Mouse (Mus musculus): ENCODE data around the gene Rtn1. TPM values are rescaled to one million over a fixed set of nuclear protein-coding genes. Genes with fewer than 3 reads are reported as not detected.

The Rtn1 gene
- polyA plus RNA-seq, 1 experiment from 2014 or later = 74.5 TPM

DNA sequence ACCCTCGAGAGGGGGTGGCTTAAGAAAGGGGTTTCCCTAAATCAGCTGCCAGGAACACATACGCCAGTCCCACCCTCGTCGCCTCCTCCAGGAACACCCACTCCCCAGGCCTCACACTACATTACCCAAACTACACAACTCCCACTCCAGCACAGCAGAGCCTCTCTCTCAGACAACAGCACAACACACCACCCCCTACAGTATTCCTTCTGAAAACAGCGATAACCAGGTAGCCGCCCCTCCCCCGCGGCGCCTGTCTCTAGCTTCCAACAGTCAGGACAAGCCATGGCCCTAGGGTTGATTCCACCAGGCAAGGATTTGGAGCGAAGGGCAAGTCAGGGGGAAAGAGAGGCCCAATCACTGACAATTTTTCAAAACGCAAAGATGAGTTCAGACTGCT lies 1.7 kb downstream of the Rtn1 start:
- ATAC-seq = no peak
- no peak overlapping the region for H3K9ac ChIP-seq
- 15% methylated on average over 11 of the region's 11 CpGs for WGBS
- no peaks in the 10 kb centered on the region for H3K9me3 ChIP-seq
- H3K36me3 ChIP-seq = no peaks in the 10 kb centered on the region
- no peak overlapping the region for H3K4me3 ChIP-seq (replicated peaks)
- H3K4me2 ChIP-seq (replicated peaks) = peak overlapping the region; percentile 24; the same call in 1 of the 2 replicates
- H3K27ac ChIP-seq = no peak overlapping the region
- H3K4me1 ChIP-seq (replicated peaks) = peaks cover 12% of the 10 kb centered on the region
- peaks cover 25% of the 10 kb centered on the region for H3K27me3 ChIP-seq (replicated peaks)

DNA sequence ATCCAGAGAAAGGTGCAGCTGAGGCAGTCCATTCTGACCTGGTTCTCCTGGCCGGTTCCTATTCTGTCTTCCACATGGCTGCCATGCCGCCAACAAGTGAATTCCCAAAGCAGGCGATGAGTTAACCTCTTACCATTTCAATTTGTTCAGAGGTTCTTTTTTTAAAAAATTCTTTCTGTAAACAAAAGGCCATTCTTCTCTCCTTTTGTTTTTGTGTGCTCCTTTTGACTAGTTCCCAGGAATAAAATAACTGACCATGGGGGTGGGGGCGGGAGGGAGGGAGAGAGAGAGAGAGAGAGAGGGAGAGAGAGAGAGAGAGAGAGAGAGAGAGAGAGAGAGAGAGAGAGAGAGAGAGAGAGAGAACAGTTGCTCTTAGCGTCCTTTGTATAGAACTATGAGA lies 3.8 kb downstream of the Rtn1 start:
- Histone ChIP-seq H3K27ac (no peak overlapping the region), H3K9me3 (no peaks in the 10 kb centered on the region), H3K36me3 (no peaks in the 10 kb centered on the region), H3K27me3 (replicated peaks) (peaks cover 25% of the 10 kb centered on the region), H3K4me2 (replicated peaks) (no peak overlapping the region), H3K4me1 (replicated peaks) (peaks cover 12% of the 10 kb centered on the region), H3K9ac (no peak overlapping the region), H3K4me3 (replicated peaks) (no peak overlapping the region)
- WGBS = 74% methylated on average over 5 of the region's 5 CpGs
- no peak for ATAC-seq

DNA sequence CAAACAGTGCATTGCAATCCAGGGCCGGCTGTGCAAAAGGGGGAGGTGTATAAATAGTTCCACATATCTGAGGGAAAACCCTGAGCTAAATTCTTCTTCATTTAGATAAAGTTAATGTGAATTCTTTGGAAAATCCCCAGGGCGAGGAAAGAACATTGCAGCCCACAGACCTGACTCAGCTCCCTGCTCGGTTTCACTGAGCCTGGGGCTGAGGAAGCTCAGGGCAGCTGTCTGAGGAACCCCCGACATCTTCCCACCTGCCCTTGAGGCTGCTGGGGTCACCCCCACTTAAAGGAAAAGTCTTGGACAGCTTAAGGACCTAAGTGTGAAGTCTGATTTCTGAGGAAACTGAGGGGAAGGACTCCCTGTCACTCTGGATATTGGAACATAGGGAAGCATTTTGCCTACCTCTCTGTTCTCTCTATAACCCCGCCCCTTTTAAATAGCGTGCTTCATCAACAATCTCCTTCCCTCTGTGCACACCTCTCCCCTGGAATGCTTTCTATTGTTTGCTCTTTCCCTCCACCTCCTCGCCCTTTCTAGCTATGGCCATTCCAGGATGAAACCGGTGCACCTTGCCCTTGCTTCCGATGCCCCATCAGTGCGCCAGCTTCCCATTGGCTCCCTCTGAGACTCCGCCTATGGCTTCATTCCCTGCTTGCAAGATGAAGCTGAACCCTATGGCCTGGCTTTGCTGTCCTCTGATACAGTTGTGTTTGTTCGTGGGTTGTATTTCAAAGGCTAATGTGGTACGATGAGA lies 15.6 kb downstream of the Rtn1 start:
- Histone ChIP-seq H3K4me1 (replicated peaks) (0 out of 2 replicates have a peak, but pooled peaks cover 2% of the 10 kb centered on the region), H3K36me3 (no peaks in the 10 kb centered on the region), H3K9ac (no peak overlapping the region), H3K27me3 (replicated peaks) (no peaks in the 10 kb centered on the region), H3K9me3 (no peaks in the 10 kb centered on the region), H3K4me2 (replicated peaks) (no peak overlapping the region), H3K4me3 (replicated peaks) (no peak overlapping the region), H3K27ac (no peak overlapping the region)
- no peak for ATAC-seq
- WGBS = 52% methylated on average over 13 of the region's 13 CpGs

DNA sequence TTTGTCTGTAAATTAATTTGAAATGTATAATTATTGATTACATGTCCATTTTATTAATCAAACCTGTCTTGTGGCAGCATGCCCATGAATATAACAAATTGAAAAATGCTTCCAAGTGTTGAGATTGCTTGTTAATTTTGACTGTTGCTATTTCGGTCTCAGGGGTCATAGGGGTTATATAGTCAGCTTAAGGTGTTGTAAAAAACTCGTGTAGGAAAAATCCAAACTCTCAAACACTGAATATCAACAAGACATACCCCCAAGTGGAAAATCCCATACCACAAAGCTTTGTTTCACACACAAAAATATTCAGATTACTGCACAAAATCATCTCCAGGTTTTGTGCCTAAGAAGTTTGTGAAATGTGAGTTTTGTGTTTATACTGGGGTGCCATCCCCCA lies 18.5 kb downstream of the Rtn1 start:
- no peaks in the 10 kb centered on the region for H3K9me3 ChIP-seq
- H3K27ac ChIP-seq = no peak overlapping the region
- H3K36me3 ChIP-seq = no peaks in the 10 kb centered on the region
- no peaks in the 10 kb centered on the region for H3K27me3 ChIP-seq (replicated peaks)
- WGBS = 44% methylated on average over 2 of the region's 2 CpGs
- no peak for ATAC-seq
- no peak overlapping the region for H3K4me3 ChIP-seq (replicated peaks)
- 0 out of 2 replicates have a peak, but pooled peaks cover 2% of the 10 kb centered on the region for H3K4me1 ChIP-seq (replicated peaks)
- H3K4me2 ChIP-seq (replicated peaks) = no peak overlapping the region
- no peak overlapping the region for H3K9ac ChIP-seq

DNA sequence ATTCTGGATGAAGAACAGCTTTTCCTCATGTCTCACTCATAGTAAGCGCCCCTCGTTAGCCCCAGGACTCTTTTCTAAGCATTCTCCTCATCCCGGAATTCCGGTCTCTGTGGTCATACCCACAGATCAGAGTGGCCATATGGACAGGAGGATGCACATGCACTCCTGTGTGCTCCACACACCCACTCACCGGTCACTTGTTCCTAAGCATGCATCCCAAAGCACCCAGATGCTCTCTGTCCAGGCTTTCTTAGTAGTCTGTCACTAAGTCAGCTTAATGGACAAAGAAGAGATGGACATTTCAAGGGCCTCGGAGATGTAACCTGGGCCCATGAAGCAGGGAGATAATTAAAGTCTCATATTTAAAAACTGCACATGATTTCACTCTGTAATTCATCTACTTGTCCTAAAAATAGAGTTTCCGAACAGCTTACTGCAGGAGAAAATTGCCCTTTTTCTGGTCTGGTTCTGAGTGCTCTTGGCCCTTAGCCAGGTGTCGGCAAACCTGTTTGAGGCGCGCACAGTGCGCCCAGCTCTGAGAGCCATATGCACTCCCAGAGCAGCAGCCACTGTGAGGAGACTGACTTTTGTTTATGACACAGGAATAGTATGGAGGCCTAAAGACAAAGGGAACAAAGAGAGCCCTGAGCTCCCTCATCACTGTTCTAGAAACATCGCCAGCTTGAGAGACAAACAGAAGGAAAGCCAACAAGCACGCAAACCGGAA lies 19.3 kb downstream of the Rtn1 start:
- Histone ChIP-seq H3K4me2 (replicated peaks) (no peak overlapping the region), H3K4me1 (replicated peaks) (0 out of 2 replicates have a peak, but pooled peaks cover 2% of the 10 kb centered on the region), H3K9me3 (no peaks in the 10 kb centered on the region), H3K4me3 (replicated peaks) (no peak overlapping the region), H3K9ac (no peak overlapping the region), H3K27ac (no peak overlapping the region), H3K27me3 (replicated peaks) (no peaks in the 10 kb centered on the region), H3K36me3 (no peaks in the 10 kb centered on the region)
- no peak for ATAC-seq
- WGBS = 71% methylated on average over 14 of the region's 14 CpGs

DNA sequence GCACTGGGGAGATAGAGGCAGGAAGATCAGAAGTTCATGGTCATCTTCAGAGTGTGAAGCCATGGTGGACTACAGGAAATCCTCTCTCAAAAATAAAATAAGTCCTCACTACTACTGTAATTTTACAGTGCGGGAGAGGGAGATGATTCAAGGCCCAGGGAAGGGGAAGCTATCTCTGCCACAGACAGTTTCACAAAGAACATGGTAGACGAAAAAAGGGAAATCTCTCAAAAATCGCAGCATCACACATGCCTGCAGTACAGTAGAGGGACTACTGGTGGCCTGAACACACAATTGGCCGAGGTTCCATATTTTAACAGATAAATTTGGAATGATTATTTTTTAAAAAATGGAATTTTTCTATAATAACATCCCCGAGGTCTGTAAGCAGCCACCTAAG lies 20.0 kb downstream of the Rtn1 start:
- Histone ChIP-seq H3K4me3 (replicated peaks) (no peak overlapping the region), H3K9ac (no peak overlapping the region), H3K4me1 (replicated peaks) (0 out of 2 replicates have a peak, but pooled peaks cover 2% of the 10 kb centered on the region), H3K27ac (no peak overlapping the region), H3K27me3 (replicated peaks) (no peaks in the 10 kb centered on the region), H3K4me2 (replicated peaks) (no peak overlapping the region), H3K36me3 (no peaks in the 10 kb centered on the region), H3K9me3 (no peaks in the 10 kb centered on the region)
- WGBS = 82% methylated on average over 5 of the region's 5 CpGs
- no peak for ATAC-seq

DNA sequence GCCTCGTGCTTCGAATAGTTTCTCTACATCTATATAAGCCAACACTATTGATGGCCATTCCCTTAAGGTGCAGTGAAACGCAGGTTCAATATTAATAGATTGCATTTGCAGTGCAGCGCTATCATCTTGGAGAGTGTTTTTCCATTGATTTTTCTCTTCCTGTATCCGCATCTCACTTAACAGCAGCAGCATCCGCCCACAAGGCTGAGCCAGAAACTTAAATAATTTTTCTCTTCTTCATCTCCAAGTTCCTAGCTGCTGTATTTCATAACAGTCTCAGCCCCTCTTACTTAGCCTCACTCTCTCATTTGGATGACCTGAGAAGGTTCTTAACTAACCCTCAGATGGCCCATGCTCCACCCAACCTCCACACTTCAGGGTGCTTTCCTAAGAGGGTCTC lies 20.7 kb downstream of the Rtn1 start:
- Histone ChIP-seq H3K27ac (no peak overlapping the region), H3K27me3 (replicated peaks) (no peaks in the 10 kb centered on the region), H3K4me1 (replicated peaks) (0 out of 2 replicates have a peak, but pooled peaks cover 2% of the 10 kb centered on the region), H3K36me3 (no peaks in the 10 kb centered on the region), H3K9me3 (no peaks in the 10 kb centered on the region), H3K9ac (no peak overlapping the region), H3K4me3 (replicated peaks) (no peak overlapping the region), H3K4me2 (replicated peaks) (no peak overlapping the region)
- 93% methylated on average over 6 of the region's 6 CpGs for WGBS
- ATAC-seq = no peak

DNA sequence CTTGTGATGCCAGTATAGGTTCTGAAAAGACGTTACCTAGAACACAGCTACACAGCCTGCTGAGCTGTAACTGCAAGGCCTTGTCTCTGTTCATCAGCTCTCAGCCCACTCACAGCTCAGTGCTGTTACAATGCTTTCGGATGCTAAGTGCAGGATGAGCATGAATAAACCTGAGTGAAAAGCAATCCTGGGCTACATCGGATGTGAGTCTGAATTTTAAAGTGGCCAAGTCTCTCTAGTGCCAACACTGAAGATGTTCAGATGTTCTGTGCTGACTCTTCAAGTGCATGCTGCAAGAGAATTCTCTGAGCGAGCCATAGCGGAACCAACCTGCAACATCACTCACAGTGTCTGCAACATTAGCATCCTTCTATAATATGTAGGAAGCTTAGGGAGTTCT lies 32.5 kb downstream of the Rtn1 start:
- no peaks in the 10 kb centered on the region for H3K27me3 ChIP-seq (replicated peaks)
- no peak overlapping the region for H3K9ac ChIP-seq
- H3K27ac ChIP-seq = no peak overlapping the region
- H3K9me3 ChIP-seq = no peaks in the 10 kb centered on the region
- 86% methylated on average over 5 of the region's 5 CpGs for WGBS
- H3K4me2 ChIP-seq (replicated peaks) = no peak overlapping the region
- no peaks in the 10 kb centered on the region for H3K36me3 ChIP-seq
- no peak overlapping the region for H3K4me3 ChIP-seq (replicated peaks)
- H3K4me1 ChIP-seq (replicated peaks) = no peaks in the 10 kb centered on the region
- ATAC-seq = no peak

DNA sequence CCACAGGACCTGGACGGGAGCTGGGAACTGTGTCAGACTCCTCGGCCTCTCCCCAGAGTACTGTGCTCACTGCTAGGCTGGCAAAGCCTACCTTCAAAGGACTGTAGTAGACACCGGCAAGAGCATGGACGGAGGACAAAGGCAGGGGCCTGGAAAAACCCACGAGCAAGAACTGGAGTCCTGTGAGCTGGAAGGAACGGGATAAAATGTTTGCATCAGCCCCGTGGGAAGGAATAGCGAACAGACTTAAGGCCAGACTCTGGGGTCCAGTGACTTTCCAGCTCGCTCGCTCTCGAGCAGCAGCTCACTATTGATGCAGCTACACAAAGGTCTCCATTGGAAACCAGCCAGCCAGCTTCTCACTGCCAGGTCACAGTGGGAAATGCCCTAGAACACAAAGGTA lies 34.0 kb downstream of the Rtn1 start:
- Histone ChIP-seq H3K36me3 (no peaks in the 10 kb centered on the region), H3K27ac (no peak overlapping the region), H3K9me3 (no peaks in the 10 kb centered on the region), H3K4me1 (replicated peaks) (no peaks in the 10 kb centered on the region), H3K27me3 (replicated peaks) (no peaks in the 10 kb centered on the region), H3K4me3 (replicated peaks) (no peak overlapping the region), H3K4me2 (replicated peaks) (no peak overlapping the region), H3K9ac (no peak overlapping the region)
- 74% methylated on average over 11 of the region's 11 CpGs for WGBS
- ATAC-seq = no peak

DNA sequence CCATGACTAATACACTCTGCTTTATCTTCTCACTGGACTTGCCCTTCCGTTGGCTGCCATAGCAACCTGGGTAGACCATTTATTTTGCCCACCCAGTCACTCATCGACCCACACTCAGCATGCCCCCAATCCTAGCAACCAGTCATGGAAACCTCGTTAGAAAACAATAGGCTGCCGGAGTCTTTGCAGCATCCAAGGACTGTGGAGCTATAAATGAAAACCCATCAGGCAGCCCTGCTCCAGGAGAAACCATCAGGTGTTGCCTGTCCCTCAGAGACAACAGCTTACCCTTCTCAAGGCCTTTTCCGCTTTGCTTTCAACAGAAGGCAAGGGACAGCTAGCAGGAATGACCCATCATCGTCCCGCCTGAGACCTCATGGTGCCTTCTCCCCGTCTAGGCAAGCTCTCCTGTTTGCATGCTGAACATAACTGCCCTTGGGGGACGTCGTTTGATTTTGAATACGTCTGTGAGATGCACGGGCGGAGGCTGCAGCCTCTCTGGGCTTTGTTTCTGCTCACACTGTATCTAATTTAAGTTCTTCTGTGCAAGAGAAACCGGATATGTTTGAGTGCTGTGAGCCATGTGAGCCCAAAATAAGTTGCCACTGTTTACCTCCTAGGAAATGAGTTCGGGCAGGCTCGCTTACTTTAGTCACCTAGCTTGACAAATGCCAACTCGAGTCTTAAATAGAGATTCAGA lies 34.8 kb downstream of the Rtn1 start:
- H3K4me3 ChIP-seq (replicated peaks) = no peak overlapping the region
- no peaks in the 10 kb centered on the region for H3K36me3 ChIP-seq
- no peak overlapping the region for H3K4me2 ChIP-seq (replicated peaks)
- WGBS = 60% methylated on average over 17 of the region's 17 CpGs
- no peaks in the 10 kb centered on the region for H3K4me1 ChIP-seq (replicated peaks)
- H3K9me3 ChIP-seq = no peaks in the 10 kb centered on the region
- no peaks in the 10 kb centered on the region for H3K27me3 ChIP-seq (replicated peaks)
- no peak overlapping the region for H3K27ac ChIP-seq
- no peak for ATAC-seq
- H3K9ac ChIP-seq = no peak overlapping the region

DNA sequence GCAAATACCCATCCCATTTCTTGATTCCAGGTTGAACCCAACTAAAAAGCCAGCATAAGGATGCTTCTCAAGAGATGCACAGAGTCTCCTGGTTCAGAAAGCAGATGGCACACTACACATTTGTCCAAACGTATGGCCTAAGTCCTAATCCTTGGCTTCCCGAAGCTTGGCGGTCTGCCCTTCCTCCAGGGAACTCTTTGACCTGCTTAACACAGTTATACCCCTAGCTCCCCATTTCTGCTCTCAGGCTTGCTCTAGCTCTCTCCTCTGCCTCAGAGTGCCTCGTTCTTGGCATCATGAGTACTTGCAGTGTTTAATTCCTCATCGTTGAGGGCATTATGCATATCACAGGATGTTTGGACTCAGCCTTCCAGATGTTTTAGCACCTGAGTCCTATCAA lies 38.8 kb downstream of the Rtn1 start:
- no peaks in the 10 kb centered on the region for H3K4me1 ChIP-seq (replicated peaks)
- H3K9me3 ChIP-seq = no peaks in the 10 kb centered on the region
- H3K4me3 ChIP-seq (replicated peaks) = no peak overlapping the region
- ATAC-seq = no peak
- no peak overlapping the region for H3K27ac ChIP-seq
- WGBS = 67% methylated on average over 5 of the region's 5 CpGs
- no peak overlapping the region for H3K4me2 ChIP-seq (replicated peaks)
- no peak overlapping the region for H3K9ac ChIP-seq
- no peaks in the 10 kb centered on the region for H3K36me3 ChIP-seq
- no peaks in the 10 kb centered on the region for H3K27me3 ChIP-seq (replicated peaks)

DNA sequence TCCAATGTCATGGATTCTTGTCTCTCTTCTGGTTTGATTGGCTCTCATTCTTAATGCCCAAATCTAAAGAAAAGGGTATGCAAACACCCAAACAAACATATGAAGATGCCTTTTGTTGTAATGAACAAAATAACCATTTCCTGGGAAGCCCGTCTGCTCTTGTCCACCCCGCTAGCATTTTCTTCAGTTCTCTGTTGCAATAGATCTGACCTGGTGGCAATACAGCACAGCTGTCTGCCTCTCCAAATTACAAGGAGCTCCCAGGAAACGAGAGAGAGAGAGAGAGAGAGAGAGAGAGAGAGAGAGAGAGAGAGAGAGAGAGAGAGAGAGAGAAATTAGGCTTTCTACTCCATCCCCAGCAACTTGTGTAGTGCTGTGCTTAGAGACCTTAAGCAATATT lies 42.1 kb downstream of the Rtn1 start:
- Histone ChIP-seq H3K9me3 (no peaks in the 10 kb centered on the region), H3K27me3 (replicated peaks) (no peaks in the 10 kb centered on the region), H3K4me2 (replicated peaks) (no peak overlapping the region), H3K4me1 (replicated peaks) (no peaks in the 10 kb centered on the region), H3K36me3 (no peaks in the 10 kb centered on the region), H3K9ac (no peak overlapping the region), H3K27ac (no peak overlapping the region), H3K4me3 (replicated peaks) (no peak overlapping the region)
- 67% methylated on average over 3 of the region's 3 CpGs for WGBS
- ATAC-seq = no peak
